Mouse (Mus musculus) regulatory T cell (primary cell): ENCODE measurements at regions not wholly inside any gene's neighbourhood (a gene's known extent, or its start where the extent isn't known, plus 50 kb on each side); places are given as distances from the start of the nearest gene placed in this dataset.

Source experiments
- in situ Hi-C: fragments of 300-600 bp; cut with MboI, MseI; formaldehyde crosslinking; loops from one replicate; pipeline ENCODE4 v1.15.1; 2025; ENCODE audit warnings: high pct_unique_total_duplicates

DNA sequence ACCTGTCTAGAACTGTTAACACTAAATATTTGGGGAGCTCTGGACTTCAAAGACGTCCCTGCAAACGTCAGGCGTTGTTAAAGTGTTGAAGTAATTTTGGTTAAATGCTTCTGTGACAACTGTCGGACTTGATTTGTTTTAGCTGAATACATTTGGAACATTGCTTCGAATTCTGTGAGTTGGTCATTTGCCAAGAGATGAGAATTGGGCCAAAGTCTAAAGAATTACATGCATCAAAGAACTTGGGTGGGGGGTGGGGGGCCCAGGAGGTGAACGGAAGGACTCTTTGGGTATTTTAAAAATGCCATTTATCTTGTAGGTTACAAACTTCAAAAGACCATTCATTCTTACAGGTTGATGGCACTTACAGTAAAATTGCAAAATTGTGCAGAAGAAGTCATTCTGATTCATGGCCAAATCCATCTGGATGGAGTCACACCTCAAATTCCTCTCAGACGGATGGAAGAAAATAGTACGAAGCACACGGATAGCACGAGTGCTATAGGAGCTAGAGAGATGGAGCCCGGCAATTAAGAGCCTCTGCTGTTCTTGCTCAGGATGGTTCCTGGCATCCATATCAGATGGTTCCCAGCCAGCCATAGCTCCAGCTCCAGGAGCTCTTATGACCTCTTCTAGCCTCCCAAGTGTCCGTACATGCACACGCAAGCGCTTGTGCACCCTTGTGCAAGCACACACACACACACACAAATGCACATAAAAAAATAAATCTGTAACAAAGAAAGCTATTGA is 144.5 kb upstream of the Irx5 start:
- in situ Hi-C loops, result loop anchor here (5.0 kb wide), 1 partner anchor 89 kb away; no protein-coding TSS in a partner anchor

DNA sequence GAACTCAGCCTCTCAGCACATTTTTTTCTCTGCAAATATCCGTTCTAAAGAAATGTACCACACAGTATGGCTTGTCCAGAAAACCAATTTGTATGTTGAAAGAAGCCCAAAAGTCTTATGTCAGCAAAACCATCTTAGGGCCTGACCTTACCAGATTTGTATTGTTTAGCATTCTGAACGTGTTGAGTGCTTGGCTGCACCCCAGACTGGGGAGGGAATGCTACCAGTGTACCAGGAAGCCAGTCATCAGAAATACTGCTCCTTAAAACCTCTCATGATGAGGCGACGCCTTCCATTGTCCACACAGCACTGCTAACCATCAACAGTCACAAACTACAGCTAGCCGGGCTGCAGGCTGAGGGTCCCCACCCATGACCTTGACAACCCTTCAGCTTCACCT is 148.3 kb upstream of the Irx5 start:
- in situ Hi-C loops, result no loop called here

DNA sequence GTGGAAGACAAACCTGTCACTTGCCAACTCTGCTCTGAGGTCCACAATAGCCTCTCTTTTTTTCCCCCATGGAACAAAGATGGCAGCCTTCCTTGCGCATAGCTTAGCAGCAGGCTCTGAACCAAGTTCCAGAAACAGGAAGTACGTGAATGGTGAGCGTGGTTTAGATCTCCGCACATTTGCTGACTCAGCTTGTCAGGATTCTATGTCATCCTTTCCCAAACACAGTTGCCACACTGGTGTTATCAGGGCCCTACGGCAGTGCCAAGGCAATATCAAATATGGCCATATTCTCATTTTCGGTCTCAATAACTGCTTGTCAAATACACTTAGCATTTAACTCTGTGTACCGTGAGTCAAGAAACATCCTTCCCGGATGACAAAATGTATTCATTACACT is 161.8 kb upstream of the Irx5 start:
- in situ Hi-C loops, result loop anchor here (10.0 kb wide), 1 partner anchor 1789 kb away; no protein-coding TSS in a partner anchor

DNA sequence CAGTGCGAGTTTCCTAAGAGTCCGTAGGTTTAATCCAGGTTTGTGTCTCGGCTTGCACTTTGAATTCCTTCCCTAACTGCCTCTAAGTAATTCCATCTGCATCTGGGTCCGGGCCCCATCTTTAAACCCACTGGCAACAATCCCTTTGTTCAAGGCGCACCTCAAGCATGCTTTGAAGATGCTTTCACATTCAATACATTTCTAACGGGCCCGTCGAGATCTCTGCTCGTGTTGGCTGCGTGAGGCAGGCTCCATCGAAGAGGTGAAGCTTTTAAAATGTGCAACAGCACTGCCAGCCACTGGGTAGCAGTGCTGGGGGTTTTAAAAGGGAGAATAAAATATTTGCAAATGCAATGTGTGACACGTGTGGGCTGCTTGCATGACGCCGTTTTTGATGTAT is 163.4 kb upstream of the Irx5 start:
- in situ Hi-C loops, result loop anchor here (10.0 kb wide), 1 partner anchor 1791 kb away; no protein-coding TSS in a partner anchor

DNA sequence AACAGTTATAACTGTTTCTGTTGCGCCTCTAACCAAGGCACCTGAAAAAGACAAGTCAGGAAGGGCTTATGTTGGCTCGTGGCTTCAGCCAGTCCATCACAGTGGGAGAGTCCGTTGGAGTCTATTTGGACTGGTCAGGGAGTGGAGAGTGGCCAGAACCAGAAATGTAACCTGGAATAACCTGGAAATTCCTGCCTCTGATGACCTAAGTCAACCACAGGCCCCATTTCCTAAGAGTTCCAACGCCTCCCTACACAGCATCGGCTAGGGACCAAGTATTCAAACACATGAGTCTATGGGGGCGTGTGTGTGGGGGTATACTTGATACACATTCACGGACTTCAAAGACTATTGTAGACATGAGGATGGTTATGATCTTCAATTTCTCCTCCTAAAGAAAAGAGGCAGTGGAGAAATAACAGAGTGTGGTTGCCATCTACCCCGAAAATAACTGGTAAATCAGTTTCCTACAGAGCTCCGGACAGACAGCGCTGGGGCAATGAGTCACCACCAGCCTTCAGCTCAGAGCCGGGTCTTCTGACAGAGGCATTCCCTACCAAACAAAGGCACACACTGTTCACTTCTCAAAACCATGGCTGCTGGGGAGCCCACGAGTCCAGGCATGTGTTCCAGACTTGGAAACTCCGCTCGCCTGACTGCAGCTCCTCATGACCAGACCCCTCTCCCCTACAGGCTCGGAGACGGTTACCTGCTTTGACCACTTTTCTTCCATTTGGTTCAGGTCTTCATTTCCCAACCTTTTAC is 167.0 kb upstream of the Irx5 start:
- in situ Hi-C loops, result loop anchor here (10.0 kb wide), 1 partner anchor 1794 kb away; no protein-coding TSS in a partner anchor

DNA sequence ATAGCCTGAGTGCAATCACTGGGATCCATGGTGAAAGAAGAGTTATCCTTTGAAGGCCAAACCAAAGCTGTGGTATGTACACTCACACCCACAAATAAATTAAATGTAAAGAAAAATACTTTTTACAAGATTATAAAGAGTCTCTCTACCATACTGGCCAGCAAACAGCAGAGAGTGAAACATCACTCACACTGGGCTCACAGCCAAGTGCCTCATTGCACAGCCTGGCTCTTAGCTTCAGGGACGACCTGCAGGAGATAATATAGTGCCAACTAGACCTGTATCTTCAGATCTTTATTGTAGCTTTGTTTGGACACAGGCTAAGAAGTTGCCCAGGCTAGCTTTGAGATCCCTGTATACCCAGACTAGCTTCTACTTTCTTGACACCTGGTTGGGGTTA is 174.1 kb upstream of the Irx5 start:
- in situ Hi-C loops, result no loop called here

DNA sequence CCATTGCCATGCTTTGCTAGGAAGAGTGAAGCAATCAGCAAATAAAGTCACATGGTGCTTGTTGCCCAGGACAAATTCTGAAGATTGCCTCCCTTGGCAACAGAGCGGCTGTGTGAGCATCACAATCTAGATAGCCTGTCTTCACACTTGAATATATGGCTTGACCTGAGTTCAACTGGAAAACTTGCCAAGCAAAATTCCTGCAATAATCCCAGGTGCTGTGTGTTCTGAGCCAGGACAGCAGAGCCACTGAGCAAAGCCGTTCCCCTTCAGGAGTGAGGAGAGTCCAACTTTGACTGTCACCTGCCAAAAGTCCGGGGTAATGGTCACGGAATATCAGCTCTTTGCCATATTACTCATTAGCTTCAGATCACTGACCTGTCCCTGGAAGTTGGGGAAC is 176.8 kb upstream of the Irx5 start:
- in situ Hi-C loops, result no loop called here

DNA sequence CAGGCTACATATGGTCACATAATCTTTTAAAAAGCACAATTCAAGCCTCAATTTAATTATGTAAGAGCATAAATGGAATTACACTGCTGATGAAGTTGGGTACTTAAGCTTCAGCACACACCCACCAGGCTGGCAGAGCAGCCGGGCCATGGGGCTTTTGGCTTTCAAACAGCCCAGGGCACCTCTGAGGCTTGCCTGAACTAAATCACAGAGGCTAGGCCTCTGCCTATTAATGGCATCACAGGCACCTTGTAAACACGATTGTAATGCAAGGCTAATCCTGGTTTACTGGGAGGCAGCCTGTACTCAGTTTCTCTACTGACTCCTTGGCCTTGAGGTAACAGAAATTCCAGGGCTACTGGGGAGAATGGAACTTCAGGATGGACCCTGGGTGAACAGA is 178.1 kb upstream of the Irx5 start:
- in situ Hi-C loops, result no loop called here

DNA sequence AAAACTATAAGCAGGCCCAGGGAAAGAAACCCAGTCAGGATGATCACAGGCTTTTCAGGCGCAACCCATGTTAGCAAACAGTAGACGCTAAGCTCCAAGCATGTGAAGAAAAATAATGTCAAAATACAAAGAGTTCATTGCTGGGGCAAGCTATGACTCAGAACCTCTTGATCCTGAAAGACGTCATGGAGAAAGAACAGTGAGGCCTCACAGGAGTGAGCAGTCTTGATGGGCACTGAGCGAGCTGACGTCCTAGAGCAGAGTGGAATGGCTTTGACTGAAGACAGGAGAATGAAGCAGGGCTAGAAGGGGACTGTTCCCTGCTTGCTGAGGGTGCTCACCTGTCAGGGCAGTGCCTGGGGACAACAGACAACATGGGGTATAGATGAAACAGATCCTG is 181.3 kb upstream of the Irx5 start:
- in situ Hi-C loops, result no loop called here

DNA sequence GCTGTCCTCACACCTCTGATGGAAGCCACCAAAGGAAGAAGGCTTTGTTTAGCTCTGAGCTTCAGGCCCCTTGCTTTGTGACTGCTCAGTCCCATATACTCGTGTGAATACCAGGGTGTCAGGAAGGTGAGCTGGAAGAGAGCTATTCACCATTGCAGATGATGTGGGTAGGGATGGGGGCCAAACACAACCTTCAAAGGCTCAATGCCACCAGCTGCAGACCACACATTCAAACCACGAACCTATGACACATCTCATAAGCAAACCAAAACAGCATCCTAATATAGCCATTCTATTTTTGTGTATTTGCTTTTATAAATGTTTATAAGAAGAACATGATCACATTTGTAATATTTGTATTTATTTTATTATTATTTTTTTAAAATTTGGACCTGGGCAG is 183.3 kb upstream of the Irx5 start:
- in situ Hi-C loops, result no loop called here

DNA sequence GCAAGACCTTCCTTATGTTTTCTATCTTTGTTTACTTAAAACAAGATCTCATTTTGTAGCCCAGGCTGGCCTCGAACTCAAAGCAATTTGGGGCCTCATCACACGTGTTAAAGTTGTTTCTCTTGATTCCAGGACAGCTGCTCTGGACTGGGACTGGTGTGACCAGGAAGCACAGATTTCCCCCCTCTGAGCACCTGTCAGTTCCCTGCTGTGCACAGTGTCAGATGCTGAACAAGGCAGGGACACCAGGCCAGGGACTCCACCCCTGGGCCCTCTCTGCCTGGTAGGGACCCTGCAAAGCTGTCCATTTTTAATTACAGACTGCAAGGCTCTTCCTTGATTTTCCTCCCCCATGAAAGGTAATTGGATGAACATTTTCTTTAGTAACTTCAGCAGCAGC is 185.8 kb upstream of the Irx5 start:
- in situ Hi-C loops, result no loop called here

DNA sequence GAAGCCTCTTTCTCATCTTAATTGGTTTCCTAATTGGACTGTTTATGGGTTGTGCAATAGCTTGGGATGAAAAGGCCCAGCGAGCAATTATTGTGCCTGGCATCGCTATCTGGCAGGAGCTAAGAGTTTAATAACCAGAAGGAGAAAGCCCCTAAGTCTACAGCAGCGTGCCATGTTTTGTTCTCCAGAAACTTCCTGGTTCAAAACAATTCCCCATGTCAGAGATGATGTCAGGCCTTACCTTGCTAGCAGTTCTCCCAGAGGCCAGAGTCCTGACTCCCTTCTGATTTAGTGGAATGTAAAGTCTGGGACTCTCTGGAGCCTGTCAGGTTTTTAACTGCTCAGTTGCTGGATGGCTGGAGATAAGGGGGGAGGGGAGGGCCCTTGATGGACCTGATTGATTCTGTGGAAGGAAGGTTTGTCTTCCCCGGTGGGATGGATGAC is 190.1 kb upstream of the Irx5 start:
- in situ Hi-C loops, result no loop called here

DNA sequence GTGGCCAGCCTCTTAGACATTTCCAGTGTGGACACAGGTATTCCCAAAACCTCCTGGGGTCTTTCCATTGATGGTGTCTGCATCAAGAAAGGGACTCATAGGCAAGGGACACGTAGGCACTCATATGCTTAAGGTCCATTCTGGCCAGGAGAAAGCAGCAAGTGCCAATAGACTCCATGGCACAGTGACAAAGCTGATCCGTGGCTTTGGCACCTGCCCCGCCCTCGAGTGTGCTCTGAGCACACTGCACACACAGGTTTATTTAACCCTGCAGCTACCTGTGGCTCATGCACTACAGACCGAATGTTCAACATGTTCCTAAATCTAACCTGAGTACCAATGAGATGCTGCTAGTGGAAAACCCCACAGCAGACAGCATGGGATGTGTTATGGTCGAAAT is 192.1 kb upstream of the Irx5 start:
- in situ Hi-C loops, result no loop called here

DNA sequence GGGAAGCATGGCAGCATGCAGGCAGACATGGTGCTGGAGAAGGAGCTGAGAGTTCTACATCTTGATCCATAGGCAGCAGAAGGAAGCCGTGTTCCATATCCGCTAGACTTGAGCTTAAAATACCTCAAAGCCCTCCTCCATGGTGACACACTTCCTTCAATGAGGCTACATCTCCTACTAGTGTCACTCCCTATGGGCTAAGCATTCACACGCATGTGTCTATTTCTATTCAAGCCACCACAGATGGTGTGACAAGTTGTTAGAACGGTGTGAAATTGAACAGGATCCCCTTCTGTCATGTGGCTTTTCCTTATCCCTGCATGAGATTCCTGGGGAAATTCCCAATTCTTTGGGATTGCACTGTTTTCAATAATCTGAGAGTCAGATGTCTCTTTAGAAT is 192.9 kb upstream of the Irx5 start:
- in situ Hi-C loops, result no loop called here

DNA sequence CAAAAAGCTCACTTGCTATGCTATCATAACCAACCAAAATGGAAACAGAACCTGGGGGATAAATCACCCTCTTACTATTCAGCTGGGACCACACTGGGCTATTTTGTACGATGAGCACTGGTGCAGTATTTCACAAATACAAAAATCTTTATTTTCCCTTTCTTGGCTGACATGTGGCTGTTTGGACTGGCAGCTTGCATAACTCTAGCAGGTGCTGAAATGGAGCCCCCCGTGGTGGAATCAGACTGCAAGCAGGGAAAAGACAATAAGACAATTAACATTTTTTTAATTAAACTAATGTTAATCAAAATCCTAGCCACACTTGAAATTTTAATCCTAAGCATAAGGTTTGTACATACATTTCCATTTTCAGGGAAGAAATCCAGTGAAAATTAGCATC is 196.4 kb upstream of the Irx5 start:
- in situ Hi-C loops, result no loop called here

DNA sequence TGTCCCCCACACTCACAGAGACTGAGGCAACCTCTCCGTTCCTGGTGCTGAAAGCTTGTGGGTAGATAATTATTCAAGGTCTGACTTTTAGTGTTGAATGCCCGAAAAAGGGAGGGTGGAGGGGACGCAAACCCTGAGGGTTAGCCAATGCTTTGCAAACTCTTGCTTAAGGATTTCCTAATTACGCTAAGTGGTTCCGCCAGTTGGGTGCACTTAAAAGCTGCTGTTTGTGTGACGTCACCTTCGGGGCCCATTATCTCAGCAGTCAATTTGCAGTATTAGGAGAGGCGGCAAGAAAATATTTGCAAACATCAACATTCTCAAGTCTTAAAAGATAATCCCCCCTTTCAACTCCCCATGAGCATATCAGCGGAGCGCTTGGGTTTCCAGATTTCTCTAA is 199.2 kb upstream of the Irx5 start:
- in situ Hi-C loops, result no loop called here

DNA sequence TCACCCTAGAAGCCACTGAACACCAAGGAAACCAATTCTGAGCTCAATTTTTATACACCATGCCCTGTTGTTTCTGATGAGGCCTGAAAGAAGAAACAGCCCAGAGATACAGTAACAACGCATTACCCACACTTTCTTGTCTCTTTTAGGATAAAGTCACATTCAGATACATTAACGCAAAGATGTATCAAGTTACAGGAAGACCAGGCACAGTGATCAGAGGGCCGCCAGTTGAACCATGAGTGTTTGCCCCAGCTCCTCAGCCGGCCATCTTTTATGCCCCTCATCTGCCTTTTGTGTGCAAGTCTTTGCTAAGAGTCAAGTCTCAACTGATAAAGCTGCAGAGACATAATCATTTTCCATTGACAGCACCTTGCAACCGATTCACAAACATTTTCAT is 204.9 kb upstream of the Irx5 start:
- in situ Hi-C loops, result no loop called here

DNA sequence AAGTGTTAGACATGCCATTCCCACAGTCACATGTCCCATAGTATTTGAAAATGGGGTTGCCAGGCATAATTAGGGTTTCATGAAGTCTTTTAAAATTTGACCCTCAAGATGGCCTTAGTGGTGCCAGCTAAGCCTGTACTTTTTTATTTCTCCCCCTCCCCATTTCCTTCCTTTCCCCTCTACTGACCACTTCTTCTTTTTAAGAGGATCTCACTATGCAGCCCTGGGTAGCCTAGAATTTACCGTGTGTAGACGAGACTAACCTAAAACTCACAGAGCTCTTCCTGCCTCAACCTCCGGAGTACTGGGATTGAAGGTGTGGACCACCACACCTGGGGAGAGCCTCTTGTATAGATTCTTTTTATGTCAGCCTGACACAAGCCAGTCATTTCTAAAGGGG is 209.8 kb upstream of the Irx5 start:
- in situ Hi-C loops, result no loop called here

DNA sequence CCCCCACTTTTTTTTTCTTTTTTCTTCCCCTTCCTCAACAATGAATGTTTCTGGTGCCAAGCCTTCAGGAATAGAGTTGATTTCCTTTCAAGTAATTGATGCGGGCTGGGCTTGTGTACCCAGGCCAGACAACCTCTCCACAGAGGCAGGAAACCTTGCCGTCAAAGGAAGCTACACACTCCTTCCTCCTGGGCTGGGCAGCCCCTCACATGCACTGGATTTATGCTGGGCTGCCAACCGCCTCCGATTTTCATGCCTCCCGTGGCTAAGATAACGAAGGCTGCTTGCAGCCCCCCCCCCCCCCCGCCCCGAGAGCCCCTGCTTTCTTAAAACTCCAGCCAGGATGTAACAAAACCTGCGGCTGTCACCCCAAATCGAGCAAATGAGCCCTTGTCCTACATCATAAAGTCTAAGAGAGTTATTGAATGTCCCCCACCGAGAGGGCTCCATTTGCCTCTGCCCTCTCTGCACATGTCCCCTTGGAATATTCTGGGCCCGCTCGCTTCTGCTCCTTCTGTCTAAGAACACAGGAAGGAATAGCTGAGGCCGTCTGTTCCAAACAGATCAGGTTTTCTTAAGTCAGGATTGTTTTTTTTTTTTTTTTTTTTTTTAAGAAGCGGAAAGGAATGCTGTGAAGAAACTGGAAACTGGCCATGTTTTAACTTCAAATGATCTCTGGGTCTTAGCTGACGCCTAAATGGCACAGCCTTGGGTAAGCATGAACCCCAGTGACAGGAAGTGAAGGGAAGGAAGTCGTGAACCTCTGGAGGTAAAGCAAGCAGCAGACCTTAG is 220.1 kb upstream of the Irx5 start:
- in situ Hi-C loops, result no loop called here

DNA sequence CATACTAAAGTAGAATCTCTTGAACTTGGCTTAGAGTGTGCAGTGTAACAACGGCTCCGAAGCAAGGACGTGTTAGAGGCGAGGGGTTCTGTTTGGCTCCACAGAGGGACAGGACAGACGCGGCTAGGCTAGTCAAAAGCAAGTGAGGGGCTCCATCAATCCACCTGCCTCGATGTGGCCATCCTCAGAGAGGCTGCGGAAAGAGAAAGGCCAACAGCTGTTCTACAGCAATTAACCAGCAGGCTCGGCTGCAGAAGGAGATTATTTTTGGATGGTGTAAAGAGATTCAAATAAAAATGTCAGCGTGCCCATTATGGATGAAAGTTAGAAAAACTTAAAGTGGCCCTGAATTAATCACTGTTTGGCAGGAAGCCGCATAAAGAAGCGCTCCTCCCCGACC is 221.0 kb upstream of the Irx5 start:
- in situ Hi-C loops, result no loop called here

DNA sequence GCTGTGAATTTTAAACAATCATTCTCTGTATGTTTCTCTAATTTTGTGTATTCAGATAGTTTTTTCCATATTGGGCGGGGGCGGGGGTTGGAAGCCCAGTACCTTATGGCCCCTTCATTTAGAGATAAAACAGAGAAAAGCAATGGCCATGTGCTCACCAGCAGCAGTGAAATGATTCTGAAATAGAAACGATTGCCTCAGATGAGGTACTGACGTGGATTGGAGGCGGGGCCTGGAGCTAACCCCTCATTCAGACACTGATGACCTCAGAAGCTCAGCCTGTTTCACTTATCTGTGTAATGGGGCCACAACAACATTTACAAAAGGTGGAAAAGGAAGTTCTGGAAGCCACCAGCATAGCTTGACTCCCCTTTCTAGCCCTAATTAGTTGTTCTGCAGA is 223.0 kb upstream of the Irx5 start:
- in situ Hi-C loops, result no loop called here
